ENCODE assay signal across 9 mouse cellular contexts in the genomic region with DNA sequence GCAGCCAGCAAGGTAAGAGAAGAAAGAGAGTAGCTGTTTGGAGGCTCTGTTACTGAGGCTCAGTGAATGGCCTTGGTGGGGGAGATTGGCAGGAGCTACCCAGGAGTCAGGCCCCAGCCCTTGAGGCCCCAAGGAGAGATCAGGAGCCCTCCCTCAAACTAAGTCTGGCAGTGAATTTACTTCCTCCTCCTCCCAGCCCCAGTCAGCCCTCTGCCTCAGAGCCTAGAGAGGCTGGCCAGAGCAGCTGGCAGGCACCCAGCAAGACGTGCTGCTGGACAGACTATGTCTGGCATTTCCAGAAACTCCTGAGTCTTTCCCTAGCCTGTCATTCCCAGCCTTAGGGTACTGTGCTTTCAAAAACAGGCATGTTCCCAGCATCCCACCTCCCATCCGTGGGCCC. TPM values are rescaled to one million over a fixed set of nuclear protein-coding genes. Genes with fewer than 3 reads are reported as not detected.
DNase-seq lines count a peak whose midpoint lies in the region; ATAC-seq and TF ChIP-seq lines count a peak whose summit lies in the region.
"Had no signal": no experiment of that assay in that cellular context is flagged by ENCODE, and none has a peak within 500 bp of the region (broad histone marks: within the 10 kb centered on the region; RNA-seq: fewer than 3 reads in every experiment).

No protein-coding gene starts in this region.

- 13% methylated on average over 2 of the region's 2 CpGs for WGBS in heart, adult 2 months
- WGBS in kidney, postnatal 0 days: 27% methylated on average over 2 of the region's 2 CpGs
- 33% methylated on average over 2 of the region's 2 CpGs for WGBS in forebrain, postnatal 0 days

- TF ChIP-seq POLR2A in heart, adult 2 months (IDR thresholded peaks at IDR 0.05; ENCODE audit: insufficient read depth, low read depth, low read length): no peak

- no peak overlapping the region for H3K9ac ChIP-seq in heart, adult 2 months (ENCODE audit: low read depth, low read length)
- H3K9ac ChIP-seq in kidney, postnatal 0 days (ENCODE audit: low read depth, low read length): no peak overlapping the region
- H3K9ac ChIP-seq in forebrain, postnatal 0 days: no peak overlapping the region
- H3K9ac ChIP-seq: neural tube, embryonic 13.5 days had no signal

- no peaks in the 10 kb centered on the region for H3K79me2 ChIP-seq in heart, adult 2 months (replicated peaks; ENCODE audit: control insufficient read depth, insufficient read depth, low read length)

- H3K9me3 ChIP-seq in kidney, postnatal 0 days (replicated peaks; ENCODE audit: low read length): no peaks in the 10 kb centered on the region
- no peaks in the 10 kb centered on the region for H3K9me3 ChIP-seq in forebrain, postnatal 0 days (ENCODE audit: low read length)
- H3K9me3 ChIP-seq: neural tube, embryonic 13.5 days had no signal

- no peak for TF ChIP-seq CTCF in heart, adult 2 months (IDR thresholded peaks at IDR 0.05)
- TF ChIP-seq CTCF in kidney, postnatal 0 days (IDR thresholded peaks at IDR 0.05; ENCODE audit: low read depth): no peak
- no peak for TF ChIP-seq CTCF in forebrain, postnatal 0 days (IDR thresholded peaks at IDR 0.05; ENCODE audit: low read depth)

- no peak overlapping the region for H3K4me2 ChIP-seq in kidney, postnatal 0 days (ENCODE audit: low read length)
- H3K4me2 ChIP-seq in forebrain, postnatal 0 days (ENCODE audit: low read depth): no peak overlapping the region
- H3K4me2 ChIP-seq: neural tube, embryonic 13.5 days had no signal

- intact Hi-C loops in heart, adult 2 months (cut with DNase I): no loop called here

- H3K27me3 ChIP-seq in heart, adult 2 months (ENCODE audit: control insufficient read depth, insufficient read depth, low read length): no peaks in the 10 kb centered on the region
- H3K27me3 ChIP-seq in kidney, postnatal 0 days (ENCODE audit: insufficient read depth, low read length): 0 out of 2 replicates have a peak, but pooled peaks cover 1% of the 10 kb centered on the region
- H3K27me3 ChIP-seq in forebrain, postnatal 0 days (ENCODE audit: insufficient read depth, low read length): no peaks in the 10 kb centered on the region

- H3K27ac ChIP-seq in heart, adult 2 months: peak overlapping the region; percentile 41
- no peak overlapping the region for H3K27ac ChIP-seq in kidney, postnatal 0 days
- H3K27ac ChIP-seq in forebrain, postnatal 0 days (ENCODE audit: low read depth, low read length): no peak overlapping the region
- H3K27ac ChIP-seq: neural tube, embryonic 13.5 days had no signal

- no peak overlapping the region for H3K4me3 ChIP-seq in heart, adult 2 months
- no peak overlapping the region for H3K4me3 ChIP-seq in kidney, postnatal 0 days (replicated peaks; ENCODE audit: low read depth, low read length)
- no peak overlapping the region for H3K4me3 ChIP-seq in forebrain, postnatal 0 days (ENCODE audit: low read depth, low read length)
- H3K4me3 ChIP-seq: neural tube, embryonic 13.5 days had no signal

- ATAC-seq in kidney, postnatal 0 days (replicated peaks; ENCODE audit: low FRiP score, low read depth): 0 out of 2 replicates have a peak, but pooled peaks have one; percentile 17
- ATAC-seq in forebrain, postnatal 0 days: no peak

- H3K4me1 ChIP-seq in heart, adult 2 months (ENCODE audit: control insufficient read depth, insufficient read depth, low read length): peaks cover 13% of the 10 kb centered on the region
- H3K4me1 ChIP-seq in kidney, postnatal 0 days (replicated peaks; ENCODE audit: insufficient read depth, low read length): peaks cover 7% of the 10 kb centered on the region
- peaks cover 5% of the 10 kb centered on the region; the same call in 1 of the 2 replicates for H3K4me1 ChIP-seq in forebrain, postnatal 0 days (ENCODE audit: insufficient read depth)

- DNase-seq in layer of hippocampus, postnatal 10 days (ENCODE audit: low spot score in 2 of 2): peak; percentile 44 to 57
- no peak for DNase-seq in layer of hippocampus, adult 8-10 months (ENCODE audit: low spot score in 2 of 2)
- peak; percentile 85 for DNase-seq in adrenal gland, postnatal 10 days
- peak; percentile 75 to 81 for DNase-seq in heart, adult 2 months
- peak; percentile 62 for DNase-seq in kidney, postnatal 0 days (ENCODE audit: low spot score)
- DNase-seq in ovary, postnatal 14 days (ENCODE audit: low spot score): peak; percentile 62
- no peak for DNase-seq in natural killer cell, adult 2 months (ENCODE audit: low spot score in 2 of 2)
- no peak for DNase-seq in forebrain, postnatal 0 days

- no peaks in the 10 kb centered on the region for H3K36me3 ChIP-seq in heart, adult 2 months (ENCODE audit: control insufficient read depth, insufficient read depth, low read length)
- no peaks in the 10 kb centered on the region for H3K36me3 ChIP-seq in kidney, postnatal 0 days (ENCODE audit: insufficient read depth, low read length)
- no peaks in the 10 kb centered on the region for H3K36me3 ChIP-seq in forebrain, postnatal 0 days (ENCODE audit: insufficient read depth)
- H3K36me3 ChIP-seq: neural tube, embryonic 13.5 days had no signal

- TF ChIP-seq EP300 in heart, adult 2 months (IDR thresholded peaks at IDR 0.05; ENCODE audit: insufficient read depth, low read depth, low read length): no peak

RNA-seq across cellular contexts. Expression of a gene that starts 4.7 kb away (rescaled TPM):
- total RNA-seq in layer of hippocampus, postnatal 10 days (2021): 1 to 10 TPM; 4.0 TPM
- 1 to 10 TPM; 3.1 to 8.7 (median 6.5) TPM for total RNA-seq in layer of hippocampus, adult 8-10 months (2022)
- 1 to 10 TPM; 3.8 to 4.2 TPM for total RNA-seq in adrenal gland, postnatal 10 days (2021)
- 1 to 10 TPM; 3.6 to 4.2 TPM for total RNA-seq in heart, adult 2 months (2021)
- polyA plus RNA-seq in heart, adult 2 months (2012; rRNA removed): 9.6 and 11.1 TPM in 2 replicates
- 4.8 and 5.0 TPM in 2 replicates for polyA plus RNA-seq in kidney, postnatal 0 days (2015; fragmentation: Nextera tagmentation; extraction: Ambion mirVana)
- 1.2 and 2.3 TPM in 2 replicates for total RNA-seq in forebrain, postnatal 0 days (2014; rRNA removed)
- 3.1 and 3.8 TPM in 2 replicates for polyA plus RNA-seq in forebrain, postnatal 0 days (2015; fragmentation: Nextera tagmentation; extraction: Ambion mirVana)

RNA-seq across cellular contexts. Expression of a gene that starts 33.5 kb away (rescaled TPM):
- 1 to 10 TPM; 1.2 to 2.2 TPM for total RNA-seq in layer of hippocampus, postnatal 10 days (2021)
- 1 to 10 TPM in 2 of 4 experiments, under 1 TPM in 2; 0.60 to 4.5 (median 1.9) TPM for total RNA-seq in layer of hippocampus, adult 8-10 months (2022)
- total RNA-seq in adrenal gland, postnatal 10 days (2021): 1 to 10 TPM; 5.5 to 7.2 TPM
- 10 to 100 TPM; 22.3 to 32.6 TPM for total RNA-seq in heart, adult 2 months (2021)
- 40.4 and 46.8 TPM in 2 replicates for polyA plus RNA-seq in heart, adult 2 months (2012; rRNA removed)
- polyA plus RNA-seq in kidney, postnatal 0 days (2015; fragmentation: Nextera tagmentation; extraction: Ambion mirVana): 4.0 and 4.2 TPM in 2 replicates
- 0.38 and 0.67 TPM in 2 replicates for total RNA-seq in forebrain, postnatal 0 days (2014; rRNA removed)
- 0.24 and 0.40 TPM in 2 replicates for polyA plus RNA-seq in forebrain, postnatal 0 days (2015; fragmentation: Nextera tagmentation; extraction: Ambion mirVana)

RNA-seq across cellular contexts. Expression of a gene that starts 47.3 kb away (rescaled TPM):
- total RNA-seq in layer of hippocampus, postnatal 10 days (2021): 10 to 100 TPM; 76.5 to 81.6 TPM
- 100 to 1,000 TPM; 149 to 173 (median 162) TPM for total RNA-seq in layer of hippocampus, adult 8-10 months (2022)
- 10 to 100 TPM; 35.2 to 43.2 TPM for total RNA-seq in adrenal gland, postnatal 10 days (2021)
- 10 to 100 TPM; 26.2 to 28.4 TPM for total RNA-seq in heart, adult 2 months (2021)
- polyA plus RNA-seq in heart, adult 2 months (2012; rRNA removed): 23.4 and 28.9 TPM in 2 replicates
- polyA plus RNA-seq in kidney, postnatal 0 days (2015; fragmentation: Nextera tagmentation; extraction: Ambion mirVana): 7.8 and 8.1 TPM in 2 replicates
- 47.9 and 52.7 TPM in 2 replicates for total RNA-seq in forebrain, postnatal 0 days (2014; rRNA removed)
- 9.8 and 12.5 TPM in 2 replicates for polyA plus RNA-seq in forebrain, postnatal 0 days (2015; fragmentation: Nextera tagmentation; extraction: Ambion mirVana)

Comparison
In these comparisons a context has a peak if more than half of its experiments do, and no peak if none do; other contexts are left out.
1. DNase-seq: peak in layer of hippocampus, postnatal 10 days (2 of 2), adrenal gland, postnatal 10 days (single experiment), heart, adult 2 months (2 of 2), kidney, postnatal 0 days (single experiment) and ovary, postnatal 14 days (single experiment); none in layer of hippocampus, adult 8-10 months (0 of 2), natural killer cell, adult 2 months (0 of 2) and forebrain, postnatal 0 days (single experiment).